Mouse (Mus musculus): ENCODE data around the gene Nedd4. TPM values are rescaled to one million over a fixed set of nuclear protein-coding genes. Genes with fewer than 3 reads are reported as not detected.

Nedd4 gene
- polyA plus RNA-seq, 1 experiment, result 159 TPM

- TF ChIP-seq GATA1 (IDR thresholded peaks at IDR 0.05; ENCODE audit: low read length), result no peak
Measured at GRCm38 (mm10) chr9:72664409-72665351, 2.5 kb downstream of the Nedd4 start.

- TF ChIP-seq GATA1 (IDR thresholded peaks at IDR 0.05; ENCODE audit: low read length), result no peak
Measured at GRCm38 (mm10) chr9:72665517-72665916, 3.4 kb downstream of the Nedd4 start.

GRCm38 (mm10) chr9:72667126-72667525, 5.0 kb downstream of the Nedd4 start:
- no peak for TF ChIP-seq GATA1 (IDR thresholded peaks at IDR 0.05; ENCODE audit: low read length)

- no peak for TF ChIP-seq GATA1 (IDR thresholded peaks at IDR 0.05; ENCODE audit: low read length)
Measured at GRCm38 (mm10) chr9:72669383-72669782, 7.2 kb downstream of the Nedd4 start.

- no peak for TF ChIP-seq GATA1 (IDR thresholded peaks at IDR 0.05; ENCODE audit: low read length)
Measured at GRCm38 (mm10) chr9:72672361-72672760, 10.2 kb downstream of the Nedd4 start.

GRCm38 (mm10) chr9:72674957-72675744, 13.0 kb downstream of the Nedd4 start:
- no peak for TF ChIP-seq GATA1 (IDR thresholded peaks at IDR 0.05; ENCODE audit: low read length)

- no peak for TF ChIP-seq GATA1 (IDR thresholded peaks at IDR 0.05; ENCODE audit: low read length)
Measured at GRCm38 (mm10) chr9:72675745-72676200, 13.6 kb downstream of the Nedd4 start.

- TF ChIP-seq GATA1 (IDR thresholded peaks at IDR 0.05; ENCODE audit: low read length), result no peak
Measured at GRCm38 (mm10) chr9:72677659-72678058, 15.5 kb downstream of the Nedd4 start.

- no peak for TF ChIP-seq GATA1 (IDR thresholded peaks at IDR 0.05; ENCODE audit: low read length)
Measured at GRCm38 (mm10) chr9:72678771-72679170, 16.6 kb downstream of the Nedd4 start.

- TF ChIP-seq GATA1 (IDR thresholded peaks at IDR 0.05; ENCODE audit: low read length), result no peak
Measured at GRCm38 (mm10) chr9:72681652-72682228, 19.6 kb downstream of the Nedd4 start.

GRCm38 (mm10) chr9:72683268-72683667, 21.1 kb downstream of the Nedd4 start:
- no peak for TF ChIP-seq GATA1 (IDR thresholded peaks at IDR 0.05; ENCODE audit: low read length)

GRCm38 (mm10) chr9:72685231-72685630, 23.1 kb downstream of the Nedd4 start:
- peak; percentile 81 for TF ChIP-seq GATA1 (IDR thresholded peaks at IDR 0.05; ENCODE audit: low read length)

- TF ChIP-seq GATA1 (IDR thresholded peaks at IDR 0.05; ENCODE audit: low read length), result no peak
Measured at GRCm38 (mm10) chr9:72686506-72686905, 24.4 kb downstream of the Nedd4 start.

GRCm38 (mm10) chr9:72689522-72689921, 27.4 kb downstream of the Nedd4 start:
- no peak for TF ChIP-seq GATA1 (IDR thresholded peaks at IDR 0.05; ENCODE audit: low read length)

- TF ChIP-seq GATA1 (IDR thresholded peaks at IDR 0.05; ENCODE audit: low read length), result no peak
Measured at GRCm38 (mm10) chr9:72690811-72691210, 28.7 kb downstream of the Nedd4 start.

GRCm38 (mm10) chr9:72691942-72692341, 29.8 kb downstream of the Nedd4 start:
- TF ChIP-seq GATA1 (IDR thresholded peaks at IDR 0.05; ENCODE audit: low read length), result no peak

All from G1E-ER4 (cell line).